Mouse (Mus musculus) cerebellum, adult 9-10 months (tissue): ENCODE measurements around the gene Cacna1c.

Experiments
- DNase-seq: peaks from one replicate; pipeline ENCODE4 v3.0.0; 2022

The Cacna1c gene

DNA sequence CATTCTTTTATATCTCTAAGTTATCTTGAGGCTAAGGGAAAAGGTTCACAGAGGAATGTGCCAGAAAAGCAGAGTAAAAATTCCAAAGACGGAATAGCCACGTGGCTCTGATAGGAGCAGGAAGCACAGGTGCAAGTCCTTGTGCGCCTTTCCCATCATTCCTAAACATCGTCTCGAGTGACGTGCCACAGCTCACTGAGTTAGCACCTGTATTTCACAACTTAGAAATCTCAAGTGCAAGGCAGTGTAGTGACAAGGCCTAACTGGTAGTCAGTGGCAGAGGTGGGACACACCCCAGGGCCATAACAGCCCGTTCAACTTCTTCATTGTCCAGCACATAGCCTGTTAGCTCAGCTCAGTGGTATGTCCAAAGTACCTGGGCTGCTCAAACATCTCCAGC lies 152.1 kb downstream of the Cacna1c start:
- DNase-seq = no peak

DNA sequence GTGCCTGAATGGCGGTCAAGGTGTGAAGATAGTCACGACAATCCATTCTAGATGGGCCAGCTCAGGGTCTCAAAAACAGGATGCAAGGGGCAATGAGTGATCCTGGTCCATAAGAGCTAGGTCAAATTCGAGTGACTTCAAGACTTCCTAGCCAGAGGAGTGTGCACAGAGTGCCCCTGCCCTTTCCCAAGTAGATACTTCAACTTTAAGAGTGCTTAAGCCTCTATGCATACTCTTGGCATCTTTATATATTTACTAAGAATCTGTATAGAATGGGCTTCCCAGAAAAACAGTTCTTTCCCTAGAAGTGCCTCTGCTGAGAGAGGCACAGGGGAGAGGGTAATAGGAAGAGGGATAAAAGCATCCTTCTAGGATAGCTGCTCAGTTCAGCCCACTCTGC lies 153.4 kb downstream of the Cacna1c start:
- DNase-seq = no peak

GRCm38 (mm10) chr6:119040961-119041360 lies 155.3 kb downstream of the Cacna1c start:
- DNase-seq = no peak

DNA sequence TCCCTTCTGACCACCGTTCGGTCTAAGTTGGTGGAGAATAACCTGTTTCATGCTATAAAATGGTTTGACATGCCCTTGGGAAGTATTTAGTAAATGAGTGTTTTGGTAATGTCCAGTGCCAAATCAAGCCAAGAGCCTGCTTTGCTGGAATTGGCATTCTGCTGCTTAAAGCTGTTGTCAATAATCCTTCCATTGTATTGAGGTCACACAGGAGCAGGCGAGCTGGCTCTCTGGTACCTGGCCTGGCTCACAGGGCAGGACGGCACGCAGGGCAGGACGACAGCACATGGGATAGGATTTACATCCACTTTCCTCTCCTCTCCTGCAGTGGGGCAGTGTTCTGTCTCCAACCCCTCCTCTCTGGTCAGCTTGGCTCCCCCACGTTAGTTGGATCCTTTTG lies 156.4 kb downstream of the Cacna1c start:
- no peak for DNase-seq

DNA sequence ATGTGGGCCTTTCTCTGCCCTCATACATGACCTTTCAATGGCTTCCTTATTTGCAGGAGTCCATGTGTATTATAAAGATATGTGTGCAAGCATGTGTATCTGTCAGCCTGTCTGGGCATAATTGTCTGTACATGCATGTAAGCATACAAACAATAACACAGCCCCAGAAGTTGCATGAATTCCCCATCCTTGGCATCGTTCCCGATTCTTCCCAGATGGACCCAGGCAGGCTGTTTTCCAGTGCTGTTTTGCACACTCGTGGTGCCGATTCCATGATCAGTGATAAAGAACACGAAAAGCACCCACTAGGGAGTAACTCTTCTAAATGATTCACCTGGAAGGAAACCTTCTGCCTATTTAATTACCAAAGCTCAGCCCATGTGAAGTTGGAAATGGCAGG lies 156.9 kb downstream of the Cacna1c start:
- peak; percentile 60 for DNase-seq

DNA sequence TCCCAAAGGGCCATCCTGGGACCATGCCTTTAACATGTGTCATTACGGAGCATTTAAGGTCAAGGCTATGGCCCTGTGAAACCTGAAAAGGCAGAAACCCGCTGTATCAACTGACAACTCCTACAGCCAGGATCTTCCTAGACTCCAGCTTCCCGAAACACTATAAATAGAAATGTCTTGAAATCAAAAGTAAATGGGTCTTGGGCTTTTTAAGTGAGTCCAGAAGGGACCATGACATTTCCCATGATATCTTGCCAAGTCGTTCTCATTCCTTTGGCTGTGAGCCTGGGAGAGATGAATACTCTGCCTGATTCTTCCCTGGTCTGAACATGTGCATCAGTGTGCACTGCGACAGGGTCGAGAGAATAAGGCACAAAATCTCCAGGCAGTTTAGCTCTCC lies 158.4 kb downstream of the Cacna1c start:
- peak; percentile 73 for DNase-seq

DNA sequence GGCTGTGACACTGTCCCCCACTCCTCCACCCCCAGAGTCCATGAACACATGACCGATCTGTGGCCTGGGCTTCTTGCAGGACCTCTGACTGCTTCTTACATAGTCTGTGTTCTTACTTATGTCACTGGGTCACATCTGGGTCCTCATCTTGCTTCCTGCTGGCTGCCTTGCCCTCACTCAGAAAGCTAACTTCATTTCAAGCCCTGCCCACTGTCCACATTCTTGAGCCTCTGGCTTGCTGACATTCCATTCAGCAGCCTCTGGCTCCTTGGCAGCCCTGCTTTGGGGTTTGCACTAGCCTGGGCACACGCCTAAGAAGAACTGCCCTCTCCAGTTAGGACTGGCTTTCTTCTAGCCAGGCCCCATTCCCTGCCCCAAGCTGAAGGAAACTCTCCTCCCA lies 159.2 kb downstream of the Cacna1c start:
- no peak for DNase-seq

GRCm38 (mm10) chr6:119035361-119035760 lies 160.9 kb downstream of the Cacna1c start:
- no peak for DNase-seq

DNA sequence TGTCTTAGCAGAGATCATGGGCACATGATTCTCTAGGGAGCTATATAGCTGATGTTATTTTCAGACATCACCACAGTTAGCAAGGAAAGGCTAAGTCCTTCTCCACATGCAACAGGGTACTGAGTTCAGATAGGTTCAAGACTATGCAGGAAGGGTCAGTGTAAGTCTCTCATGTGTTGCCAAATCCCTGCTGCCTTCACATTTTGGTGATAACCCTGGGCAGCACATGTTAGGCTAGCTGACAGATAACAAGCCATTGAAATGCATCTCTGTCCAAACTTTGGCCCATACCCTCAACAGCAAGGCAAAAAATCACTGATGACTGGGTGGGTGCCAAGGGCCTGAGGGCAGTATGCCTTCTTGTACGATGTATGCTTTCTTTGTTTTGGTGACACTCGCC lies 161.3 kb downstream of the Cacna1c start:
- DNase-seq = no peak

GRCm38 (mm10) chr6:119027880-119028279 lies 168.3 kb downstream of the Cacna1c start:
- DNase-seq = no peak

- DNase-seq = no peak
Observed at GRCm38 (mm10) chr6:119022850-119023249, 173.4 kb downstream of the Cacna1c start.

DNA sequence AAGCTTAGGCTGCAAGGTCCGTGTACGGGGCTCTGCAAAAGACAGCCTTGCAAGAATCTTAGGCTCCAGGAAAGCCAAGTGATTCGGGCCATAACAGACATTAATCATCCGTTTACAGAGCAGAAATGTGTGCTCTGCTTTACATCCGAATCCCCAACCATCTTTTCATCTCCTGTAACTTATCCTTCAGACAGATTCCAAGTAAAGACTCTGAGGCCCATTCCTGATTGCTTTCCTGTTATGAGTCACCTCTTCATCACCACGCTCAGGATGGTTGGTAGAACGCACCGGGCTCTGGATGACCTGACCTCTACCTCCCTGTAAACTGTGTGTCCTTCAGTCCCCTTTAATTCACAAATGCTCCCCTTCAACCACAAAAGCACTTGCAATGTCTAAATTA lies 175.0 kb downstream of the Cacna1c start:
- DNase-seq = no peak

- no peak for DNase-seq
Observed at GRCm38 (mm10) chr6:119018956-119019355, 177.3 kb downstream of the Cacna1c start.

DNA sequence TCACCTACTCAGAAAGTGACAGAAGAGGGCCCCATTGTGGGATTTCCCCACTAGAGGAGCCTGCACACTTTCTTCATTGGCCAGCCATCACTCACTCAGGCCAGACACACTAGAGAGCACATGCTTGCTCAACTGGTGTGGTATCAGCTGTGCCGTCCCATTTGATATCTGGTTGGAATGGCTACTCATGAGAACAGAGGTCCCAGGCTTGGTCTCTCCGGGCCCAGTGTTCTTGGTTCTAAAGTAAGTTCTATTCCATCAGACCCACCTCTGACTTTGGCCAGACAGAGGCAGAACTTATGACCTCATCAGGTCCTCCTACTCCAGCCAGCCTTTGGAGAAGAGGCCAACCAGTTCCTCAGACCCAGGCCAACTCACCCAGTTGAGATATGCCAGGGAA lies 178.0 kb downstream of the Cacna1c start:
- DNase-seq = no peak

DNA sequence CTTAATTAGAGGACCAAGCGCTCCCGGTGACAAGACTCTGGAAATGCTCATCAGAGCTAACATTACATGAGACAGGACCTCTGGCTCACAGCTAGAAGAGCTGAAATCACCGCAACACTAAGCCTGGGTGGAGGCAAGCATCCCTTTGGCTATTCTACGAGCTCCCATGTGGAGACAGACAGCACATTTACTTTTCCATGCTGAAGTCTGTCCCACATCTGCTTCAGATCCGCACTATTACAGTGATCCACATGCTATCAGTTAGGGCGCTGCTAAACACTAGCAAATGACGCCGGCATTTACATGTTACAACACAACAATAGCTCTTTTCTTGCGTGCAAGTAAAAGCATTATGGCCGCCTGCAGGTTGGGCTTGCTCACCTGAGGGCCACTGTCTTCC lies 178.7 kb downstream of the Cacna1c start:
- no peak for DNase-seq

DNA sequence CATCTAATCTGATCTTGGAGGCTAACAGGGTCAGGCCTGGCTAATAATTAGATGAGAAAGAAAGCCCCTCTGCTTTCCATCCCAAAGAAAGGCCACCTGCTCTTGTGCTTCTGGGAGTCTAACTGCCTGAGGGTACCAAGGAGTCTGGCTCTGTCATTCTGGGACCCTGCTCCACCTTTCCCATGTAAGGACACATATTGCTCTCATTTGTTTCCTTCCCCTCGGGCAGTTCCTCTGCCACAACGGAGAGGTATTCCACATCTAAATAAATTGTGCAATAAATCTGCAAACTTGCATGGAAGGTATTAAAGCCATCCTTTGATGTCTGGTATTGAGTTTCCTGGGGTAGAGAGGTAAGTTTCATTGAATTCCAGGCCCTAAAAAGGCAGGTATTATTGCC lies 180.9 kb downstream of the Cacna1c start:
- no peak for DNase-seq

GRCm38 (mm10) chr6:119013168-119014098 lies 182.8 kb downstream of the Cacna1c start:
- no peak for DNase-seq

GRCm38 (mm10) chr6:119010875-119011274 lies 185.3 kb downstream of the Cacna1c start:
- DNase-seq = no peak

GRCm38 (mm10) chr6:119009526-119009925 lies 186.7 kb downstream of the Cacna1c start:
- peak; percentile 66 for DNase-seq

- DNase-seq = no peak
Observed at GRCm38 (mm10) chr6:119008638-119009166, 187.5 kb downstream of the Cacna1c start.

- no peak for DNase-seq
Observed at GRCm38 (mm10) chr6:119004596-119004995, 191.6 kb downstream of the Cacna1c start.

GRCm38 (mm10) chr6:119001442-119001841 lies 194.8 kb downstream of the Cacna1c start:
- DNase-seq = no peak

DNA sequence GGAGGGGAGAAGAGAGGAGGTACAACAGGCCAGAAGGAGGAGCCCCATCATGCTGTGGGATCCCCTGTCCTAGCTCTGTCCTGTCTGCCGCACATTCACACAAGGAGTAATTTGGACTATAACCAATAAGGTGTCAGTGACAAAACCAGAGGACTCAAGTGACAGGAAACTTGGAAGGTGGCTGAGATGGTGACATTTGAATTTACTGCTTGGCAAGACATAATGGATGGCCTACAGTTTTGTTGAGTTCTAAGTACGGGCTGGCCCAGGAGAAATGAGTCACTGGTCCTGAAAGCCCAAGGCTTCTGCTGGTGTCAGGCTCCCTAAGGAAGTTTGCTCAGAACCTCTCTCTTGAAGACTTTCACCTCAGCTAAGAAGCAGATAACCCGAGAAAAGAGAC lies 196.0 kb downstream of the Cacna1c start:
- DNase-seq = no peak

GRCm38 (mm10) chr6:118999329-118999875 lies 196.8 kb downstream of the Cacna1c start:
- no peak for DNase-seq
